Mouse (Mus musculus) thymus, adult 2 months (tissue): ENCODE data around the gene Ctbp1.

Source experiments
- CTCF ChIP-seq: fragments of 200-500 bp; IDR thresholded peaks from 2 replicates; pipeline ENCODE4 v1.5.1; 2012; ENCODE audit warnings: mild to moderate bottlenecking, control low read depth, low read length, moderate library complexity, borderline replicate concordance; ENCODE audit not compliant: control insufficient read depth, poor library complexity, insufficient read depth; ENCODE audit errors: extremely low read depth
- POLR2A ChIP-seq: fragments of 200-500 bp; IDR thresholded peaks from 2 replicates; pipeline ENCODE4 v1.6.1; 2012; ENCODE audit warnings: mild to moderate bottlenecking, low read length, control low read depth, moderate library complexity; ENCODE audit not compliant: control insufficient read depth, poor library complexity, insufficient read depth; ENCODE audit errors: extremely low read depth

DNA sequence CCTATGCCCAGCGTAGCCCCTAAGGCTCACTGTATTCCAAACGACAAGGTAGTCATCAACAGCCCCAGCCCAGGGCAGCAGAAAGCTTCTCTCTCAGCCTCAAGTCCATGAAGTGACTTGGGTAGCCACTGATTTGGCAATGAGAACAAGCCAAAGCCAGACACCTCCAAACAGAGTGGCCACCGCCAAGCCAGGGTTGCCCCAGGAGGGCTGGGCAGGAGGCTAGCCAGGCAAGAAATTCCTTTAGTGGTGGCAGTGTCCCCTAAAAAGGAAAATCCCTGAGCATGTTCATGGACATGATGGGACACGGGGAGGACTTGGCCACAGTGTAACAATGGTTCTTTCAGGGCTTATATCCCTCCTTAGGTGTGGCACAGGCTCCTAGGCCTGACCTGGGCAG, 55.0 kb downstream of the Ctbp1 start:
- no peak for TF ChIP-seq CTCF
- no peak for TF ChIP-seq POLR2A
